Mouse (Mus musculus) ovary, adult 10 weeks (tissue): ENCODE measurements around the gene Omt2b. TPM values are rescaled to one million over a fixed set of nuclear protein-coding genes. Genes with fewer than 3 reads are reported as not detected.

Experiments
- polyA plus RNA-seq: library from polyadenylated mRNA; stranded (reverse); fragments of 350-450 nt; fragmentation: Illumina TruSeq; extraction: RNeasy Lipid Tissue Mini Kit (QIAGEN cat#74804); gene quantifications from one replicate; pipeline ENCODE4 v1.2.3, GENCODE M21; 2014

Omt2b gene
- 111 TPM for polyA plus RNA-seq

GRCm38 (mm10) chr9:78327289-78327688, at the start of gene Omt2b:
Omt2b (plus strand) TSS chr9:78327589.

GRCm38 (mm10) chr9:78289723-78290122, 37.7 kb upstream of the Omt2b start, which contains the start of gene Gm10639:
Gm10639 (plus strand) TSS chr9:78289923.

GRCm38 (mm10) chr9:78314696-78315095, 12.7 kb upstream of the Omt2b start, which contains the start of gene Omt2a:
Omt2a (minus strand) TSS chr9:78314796.

GRCm38 (mm10) chr9:78355611-78356010, 28.2 kb downstream of the Omt2b start, which contains the start of gene Gsta2:
Gsta2 (minus strand) TSS chr9:78355788.

GRCm38 (mm10) chr9:78367959-78368358, 40.6 kb downstream of the Omt2b start, which contains the start of gene Dppa5a:
Dppa5a (minus strand) TSS chr9:78368177.

GRCm38 (mm10) chr9:78378113-78378785, 50.9 kb downstream of the Omt2b start, which contains the start of gene Ooep:
Ooep (minus strand) TSS chr9:78378725.

Other genes starting within 250 kb of the Omt2b start
- 26.5 TPM for gene Fbxo9, start 218.5 kb upstream of the Omt2b start, polyA plus RNA-seq
- gene Ick, start 218.4 kb upstream of the Omt2b start, polyA plus RNA-seq: 30.3 TPM
- gene Gsta4, start 144.8 kb upstream of the Omt2b start, polyA plus RNA-seq: 42.8 TPM
- gene Gsta1, start 96.9 kb upstream of the Omt2b start, polyA plus RNA-seq: not detected
- not detected for gene Gm3776, start 70.5 kb upstream of the Omt2b start, polyA plus RNA-seq
- gene Gm10639, start 37.7 kb upstream of the Omt2b start, polyA plus RNA-seq: not detected
- 49.9 TPM for gene Omt2a, start 12.8 kb upstream of the Omt2b start, polyA plus RNA-seq
- gene Gsta2, start 28.2 kb downstream of the Omt2b start, polyA plus RNA-seq: 29.7 TPM
- gene Dppa5a, start 40.6 kb downstream of the Omt2b start, polyA plus RNA-seq: 2.8 TPM
- 21.6 TPM for gene Ooep, start 51.1 kb downstream of the Omt2b start, polyA plus RNA-seq
- 0.20 TPM for gene Ddx43, start 68.2 kb downstream of the Omt2b start, polyA plus RNA-seq
- gene Cgas, start 115.6 kb downstream of the Omt2b start, polyA plus RNA-seq: 5.2 TPM
- gene Mto1, start 120.6 kb downstream of the Omt2b start, polyA plus RNA-seq: 14.9 TPM
- not detected for gene Gm17324, start 121.2 kb downstream of the Omt2b start, polyA plus RNA-seq
- 6,126 TPM for gene Eef1a1, start 161.6 kb downstream of the Omt2b start, polyA plus RNA-seq